Mouse (Mus musculus) cerebellum, adult 2 months (tissue): Measurements from ENCODE around the gene Sycn.
"Not testable (repeated sequence)": the region's sequence is repeated elsewhere in the genome, so short reads cannot be mapped to it uniquely, and the experiment has no call there.

Experiments
- CTCF ChIP-seq: fragments of 200-500 bp; IDR thresholded peaks from 2 replicates; pipeline ENCODE4 v1.5.1; 2011; ENCODE audit warnings: low read depth, mild to moderate bottlenecking, control low read depth, low read length, moderate library complexity, borderline replicate concordance; ENCODE audit not compliant: insufficient read depth
- POLR2A ChIP-seq: fragments of 200-500 bp; IDR thresholded peaks from 2 replicates; pipeline ENCODE4 v1.6.1; 2011; ENCODE audit warnings: low read length, control low read depth, borderline replicate concordance; ENCODE audit not compliant: insufficient read depth

DNA sequence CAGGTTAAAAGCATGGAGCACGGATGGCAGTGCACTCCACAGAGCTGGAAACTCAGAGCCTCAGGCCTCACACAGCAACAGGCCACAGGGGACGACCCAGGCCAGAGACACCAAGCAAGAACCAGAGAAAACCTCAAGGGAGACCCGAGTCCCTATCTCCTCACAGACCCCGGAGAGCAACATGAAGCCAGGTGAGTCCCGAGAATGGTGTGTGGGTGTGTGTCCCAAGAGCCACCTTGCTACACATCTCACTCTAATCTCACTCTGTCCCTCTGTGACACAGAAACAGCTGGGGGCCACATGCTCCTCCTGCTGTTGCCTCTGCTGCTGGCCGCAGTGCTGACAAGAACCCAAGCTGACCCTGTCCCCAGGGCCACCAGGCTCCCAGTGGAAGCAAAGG is 18.1 kb upstream of the Sycn start, which contains the start of gene Ifnl3:
- not testable (repeated sequence) for TF ChIP-seq POLR2A, CTCF
